Mouse (Mus musculus) cortical plate, adult 2 months (tissue): ENCODE measurements around the gene Mamdc4.

Experiments
- CTCF ChIP-seq: fragments of 200-500 bp; IDR thresholded peaks from 2 replicates; pipeline ENCODE4 v1.5.1; 2011; ENCODE audit warnings: mild to moderate bottlenecking, control low read depth, low read length; ENCODE audit not compliant: insufficient read depth; ENCODE audit errors: extremely low read depth
- POLR2A ChIP-seq: fragments of 200-500 bp; IDR thresholded peaks from 2 replicates; pipeline ENCODE4 v1.6.1; 2011; ENCODE audit warnings: mild to moderate bottlenecking, low read length, control low read depth; ENCODE audit not compliant: insufficient read depth; ENCODE audit errors: extremely low read depth

GRCm38 (mm10) chr2:25558774-25559173 lies 15.9 kb downstream of the Mamdc4 start:
- TF ChIP-seq CTCF, result no peak
- TF ChIP-seq POLR2A, result no peak
